Mouse (Mus musculus) limb, embryonic 10.5 days (tissue): ENCODE data around the gene Ypel3. TPM values are rescaled to one million over a fixed set of nuclear protein-coding genes. Genes with fewer than 3 reads are reported as not detected.

Experiments used
- DNase-seq: peaks from one replicate; pipeline ENCODE4 v3.0.0-alpha.2; 2017; ENCODE audit warnings: low spot score
- H3K27ac ChIP-seq: fragments of 300-500 bp; sonication (generic); 2 replicates; pipeline ENCODE4 v1.5.1; 2016; ENCODE audit warnings: mild to moderate bottlenecking
- H3K27me3 ChIP-seq: fragments of 300-500 bp; sonication (generic); 2 replicates; pipeline ENCODE4 v1.6.1; 2016; ENCODE audit warnings: low read depth, mild to moderate bottlenecking; ENCODE audit not compliant: poor library complexity, severe bottlenecking
- H3K36me3 ChIP-seq: fragments of 300-500 bp; sonication (generic); 2 replicates; pipeline ENCODE4 v1.6.1; 2016; ENCODE audit warnings: mild to moderate bottlenecking, moderate library complexity
- H3K4me1 ChIP-seq: fragments of 300-500 bp; sonication (generic); 2 replicates; pipeline ENCODE4 v1.6.1; 2016
- H3K4me3 ChIP-seq: fragments of 300-500 bp; sonication (generic); 2 replicates; pipeline ENCODE4 v1.5.1; 2016; ENCODE audit warnings: mild to moderate bottlenecking, moderate library complexity
- H3K9me3 ChIP-seq: fragments of 300-500 bp; sonication (generic); replicated peaks from 2 replicates; pipeline ENCODE4 v1.6.1; 2016; ENCODE audit warnings: mild to moderate bottlenecking
- WGBS: fragments of 180-500 bp; shearing (Covaris S2); methylation state at CpG from one replicate; pipeline ENCODE4 v1.1.7; 2016; 5-methylcytosine and 5-hydroxymethylcytosine counted together
- polyA plus RNA-seq: library from polyadenylated mRNA; unstranded; fragments of >200 nt; fragmentation: Nextera tagmentation; extraction: Ambion mirVana; gene quantifications from 2 replicates; pipeline ENCODE4 v1.2.1, GENCODE M21; 2016

Gene Ypel3
- polyA plus RNA-seq, 1 experiment from 2014 or later = 84.9 TPM

GRCm38 (mm10) chr7:126758539-126758938 lies 18.2 kb upstream of the Ypel3 start:
- Histone ChIP-seq H3K27ac (peak overlapping the region; percentile 96; the same call in 1 of the 2 replicates), H3K27me3 (no peaks in the 10 kb centered on the region), H3K4me1 (peaks cover 55% of the 10 kb centered on the region), H3K36me3 (peaks cover 25% of the 10 kb centered on the region), H3K4me3 (no peak overlapping the region), H3K9me3 (no peaks in the 10 kb centered on the region)
- WGBS = 57% methylated on average over 7 of the region's 7 CpGs
- no peak for DNase-seq

- peak; percentile 93 for DNase-seq
- peaks cover 31% of the 10 kb centered on the region for H3K36me3 ChIP-seq
- peak within 1 kb of the TSS; percentile 89 for H3K4me3 ChIP-seq
- H3K27ac ChIP-seq = peak within 1 kb of the TSS; percentile 96
- under 1% methylated on average over 31 of the region's 38 CpGs for WGBS
- no peaks in the 10 kb centered on the region for H3K27me3 ChIP-seq
- no peaks in the 10 kb centered on the region for H3K9me3 ChIP-seq
- peaks cover 55% of the 10 kb centered on the region for H3K4me1 ChIP-seq
These were observed 17.6 kb upstream of the Ypel3 start, which contains the start of gene Mapk3 for GRCm38 (mm10) chr7:126759050-126759671. Gene Mapk3, plus strand, starts transcription at chr7:126759601.

GRCm38 (mm10) chr7:126759672-126760390 lies 16.9 kb upstream of the Ypel3 start:
- Histone ChIP-seq H3K9me3 (no peaks in the 10 kb centered on the region), H3K4me1 (peaks cover 50% of the 10 kb centered on the region)
- 2% methylated on average over 22 of the region's 24 CpGs for WGBS

GRCm38 (mm10) chr7:126760391-126760802 lies 16.4 kb upstream of the Ypel3 start:
- Histone ChIP-seq H3K27ac (peak overlapping the region; percentile 96), H3K27me3 (no peaks in the 10 kb centered on the region), H3K4me3 (peak overlapping the region; percentile 89), H3K9me3 (no peaks in the 10 kb centered on the region), H3K4me1 (peaks cover 45% of the 10 kb centered on the region), H3K36me3 (peaks cover 44% of the 10 kb centered on the region)
- WGBS = 15% methylated on average over 3 of the region's 3 CpGs
- no peak for DNase-seq

More at GRCm38 (mm10) chr7:126759672-126760390, 16.9 kb upstream of the Ypel3 start:
- H3K27me3 ChIP-seq = no peaks in the 10 kb centered on the region
- no peak for DNase-seq
- H3K27ac ChIP-seq = peak overlapping the region; percentile 96
- H3K36me3 ChIP-seq = peaks cover 38% of the 10 kb centered on the region
- peak overlapping the region; percentile 89 for H3K4me3 ChIP-seq

- H3K9me3 ChIP-seq = no peaks in the 10 kb centered on the region
- peaks cover 45% of the 10 kb centered on the region for H3K4me1 ChIP-seq
- H3K27ac ChIP-seq = peak overlapping the region; percentile 96
- 79% methylated on average over 4 of the region's 4 CpGs for WGBS
- H3K36me3 ChIP-seq = peaks cover 49% of the 10 kb centered on the region
- no peak for DNase-seq
- H3K27me3 ChIP-seq = no peaks in the 10 kb centered on the region
- peak overlapping the region; percentile 89 for H3K4me3 ChIP-seq
These were observed 15.8 kb upstream of the Ypel3 start for GRCm38 (mm10) chr7:126760956-126761355.

- Histone ChIP-seq H3K4me1 (peaks cover 45% of the 10 kb centered on the region), H3K27ac (peak overlapping the region; percentile 96), H3K27me3 (no peaks in the 10 kb centered on the region), H3K9me3 (no peaks in the 10 kb centered on the region), H3K4me3 (no peak overlapping the region), H3K36me3 (peaks cover 56% of the 10 kb centered on the region)
- WGBS = 82% methylated on average over 6 of the region's 6 CpGs
- no peak for DNase-seq
These were observed 15.2 kb upstream of the Ypel3 start for GRCm38 (mm10) chr7:126761529-126762067.

- no peak overlapping the region for H3K4me3 ChIP-seq
- no peak overlapping the region for H3K27ac ChIP-seq
- peaks cover 45% of the 10 kb centered on the region for H3K4me1 ChIP-seq
- peaks cover 65% of the 10 kb centered on the region for H3K36me3 ChIP-seq
- DNase-seq = no peak
- no peaks in the 10 kb centered on the region for H3K9me3 ChIP-seq
- H3K27me3 ChIP-seq = no peaks in the 10 kb centered on the region
- WGBS = 80% methylated on average over 17 of the region's 17 CpGs
These were observed 14.2 kb upstream of the Ypel3 start for GRCm38 (mm10) chr7:126762471-126763008.

GRCm38 (mm10) chr7:126765540-126765939 lies 11.2 kb upstream of the Ypel3 start:
- DNase-seq = no peak
- Histone ChIP-seq H3K36me3 (peaks cover 95% of the 10 kb centered on the region), H3K27ac (no peak overlapping the region), H3K9me3 (no peaks in the 10 kb centered on the region), H3K27me3 (no peaks in the 10 kb centered on the region), H3K4me1 (peaks cover 25% of the 10 kb centered on the region), H3K4me3 (no peak overlapping the region)
- 91% methylated on average over 9 of the region's 9 CpGs for WGBS

GRCm38 (mm10) chr7:126766201-126766600 lies 10.6 kb upstream of the Ypel3 start, which contains the start of gene Gdpd3:
Gene Gdpd3, plus strand, starts transcription at chr7:126766334.
- DNase-seq = no peak
- peaks cover 19% of the 10 kb centered on the region for H3K4me1 ChIP-seq
- no peak within 1 kb of the TSS for H3K4me3 ChIP-seq
- peaks cover 96% of the 10 kb centered on the region for H3K36me3 ChIP-seq
- WGBS = 92% methylated on average over 16 of the region's 16 CpGs
- no peaks in the 10 kb centered on the region for H3K9me3 ChIP-seq
- no peak within 1 kb of the TSS for H3K27ac ChIP-seq
- H3K27me3 ChIP-seq = no peaks in the 10 kb centered on the region

GRCm38 (mm10) chr7:126767001-126767400 lies 9.8 kb upstream of the Ypel3 start:
- H3K4me1 ChIP-seq = peaks cover 12% of the 10 kb centered on the region
- no peak overlapping the region for H3K4me3 ChIP-seq
- peaks cover 96% of the 10 kb centered on the region for H3K36me3 ChIP-seq
- no peaks in the 10 kb centered on the region for H3K27me3 ChIP-seq
- no peaks in the 10 kb centered on the region for H3K9me3 ChIP-seq
- WGBS = 91% methylated on average over 8 of the region's 8 CpGs
- DNase-seq = no peak
- H3K27ac ChIP-seq = no peak overlapping the region

GRCm38 (mm10) chr7:126770784-126771183 lies 6.0 kb upstream of the Ypel3 start:
- H3K36me3 ChIP-seq = peaks cover 79% of the 10 kb centered on the region
- no peak for DNase-seq
- 88% methylated on average over 12 of the region's 12 CpGs for WGBS
- H3K4me3 ChIP-seq = no peak overlapping the region
- H3K4me1 ChIP-seq = peaks cover 5% of the 10 kb centered on the region
- H3K27me3 ChIP-seq = no peaks in the 10 kb centered on the region
- no peak overlapping the region for H3K27ac ChIP-seq
- H3K9me3 ChIP-seq = no peaks in the 10 kb centered on the region

- H3K27me3 ChIP-seq = no peaks in the 10 kb centered on the region
- no peak overlapping the region for H3K27ac ChIP-seq
- no peaks in the 10 kb centered on the region for H3K9me3 ChIP-seq
- DNase-seq = no peak
- peaks cover 57% of the 10 kb centered on the region for H3K36me3 ChIP-seq
- H3K4me3 ChIP-seq = no peak overlapping the region
- 65% methylated on average over 2 of the region's 2 CpGs for WGBS
- H3K4me1 ChIP-seq = peaks cover 30% of the 10 kb centered on the region
These were observed 3.4 kb upstream of the Ypel3 start for GRCm38 (mm10) chr7:126773351-126773750.

- no peaks in the 10 kb centered on the region for H3K27me3 ChIP-seq
- H3K27ac ChIP-seq = no peak overlapping the region
- H3K4me3 ChIP-seq = no peak overlapping the region
- peaks cover 34% of the 10 kb centered on the region for H3K4me1 ChIP-seq
- 81% methylated on average over 2 of the region's 2 CpGs for WGBS
- DNase-seq = no peak
- H3K36me3 ChIP-seq = peaks cover 53% of the 10 kb centered on the region
- H3K9me3 ChIP-seq = no peaks in the 10 kb centered on the region
These were observed 2.3 kb upstream of the Ypel3 start for GRCm38 (mm10) chr7:126774463-126774862.
